Mouse (Mus musculus): ENCODE results near the gene B3glct. TPM values are rescaled to one million over a fixed set of nuclear protein-coding genes. Genes with fewer than 3 reads are reported as not detected.

The B3glct gene
- polyA plus RNA-seq, 1 experiment, result 4.8 TPM

DNA sequence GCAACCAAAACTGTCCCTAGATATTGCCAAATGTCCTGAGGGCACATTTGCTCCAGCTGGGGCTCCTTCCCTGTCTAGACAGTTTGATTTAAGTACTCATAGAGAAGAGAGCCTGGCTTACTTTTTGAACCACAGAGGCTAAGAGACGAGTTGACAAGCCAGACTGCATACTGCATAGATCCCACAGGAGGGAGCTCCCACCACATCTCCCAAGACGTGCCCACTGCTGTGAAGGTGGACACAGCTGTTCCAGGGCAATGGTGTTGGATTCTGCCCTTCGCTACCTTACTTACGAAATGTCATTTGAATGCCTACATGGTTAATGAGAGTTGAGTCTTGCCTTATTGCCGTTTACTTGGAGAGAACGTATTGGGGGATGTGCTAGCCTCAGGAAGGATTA lies 35.7 kb upstream of the B3glct start:
- 21% methylated on average over 6 of the region's 6 CpGs for WGBS
- no peak overlapping the region for H3K4me3 ChIP-seq (ENCODE audit: low read depth, low read length)
- no peaks in the 10 kb centered on the region; the same call in 1 of the 2 replicates for H3K4me1 ChIP-seq (ENCODE audit: control insufficient read depth, insufficient read depth, insufficient read length, low read length)
- TF ChIP-seq CTCF (IDR thresholded peaks at IDR 0.05; ENCODE audit: extremely low read depth, insufficient read length, insufficient replicate concordance, low read depth, low read length) (peak; percentile 51; the same call in 1 of the 2 replicates), POLR2A (IDR thresholded peaks at IDR 0.05; ENCODE audit: low read depth, low read length) (no peak)
- peak overlapping the region; percentile 39; the same call in 1 of the 2 replicates for H3K27ac ChIP-seq (ENCODE audit: insufficient read depth, low read depth, low read length)
- H3K36me3 ChIP-seq (ENCODE audit: control insufficient read depth, insufficient read depth, low read length), result no peaks in the 10 kb centered on the region
- H3K27me3 ChIP-seq (ENCODE audit: control insufficient read depth, insufficient read depth, low read length), result no peaks in the 10 kb centered on the region

DNA sequence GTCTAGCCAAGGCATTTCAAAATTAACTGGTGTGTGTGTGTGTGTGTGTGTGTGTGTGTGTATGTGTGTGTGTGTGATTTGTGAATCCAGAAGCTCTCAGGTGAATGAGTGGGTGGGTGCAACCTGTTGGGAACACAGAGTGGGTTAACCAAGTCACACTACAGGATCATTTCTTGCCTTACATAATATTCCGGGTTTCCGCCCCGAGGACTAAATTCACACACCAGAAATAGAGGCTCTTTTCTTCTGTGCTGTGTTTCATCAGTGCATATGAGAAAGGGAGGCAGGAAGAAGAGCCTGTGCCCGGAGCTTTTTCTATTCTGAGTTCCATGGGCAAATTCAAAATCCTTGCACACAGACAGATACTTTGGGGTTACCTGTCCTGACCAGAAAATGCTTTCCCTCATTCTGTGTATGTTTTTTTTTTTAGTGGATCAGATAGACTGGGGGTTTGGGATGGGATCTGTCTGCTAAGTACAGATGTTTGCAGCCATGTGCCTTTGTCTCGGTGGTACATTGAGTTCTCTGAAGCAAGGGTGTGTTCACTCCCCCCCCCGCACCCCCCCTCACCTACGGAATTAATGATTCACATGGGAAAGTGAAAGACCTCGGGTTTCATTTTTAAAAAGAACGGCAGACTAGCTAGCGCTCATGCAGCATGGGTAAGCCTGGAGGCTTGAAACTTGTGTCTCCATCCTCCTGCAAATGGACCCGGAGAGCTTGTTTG lies 35.1 kb upstream of the B3glct start:
- Histone ChIP-seq H3K4me3 (ENCODE audit: low read depth, low read length) (peak overlapping the region; percentile 47), H3K4me1 (ENCODE audit: control insufficient read depth, insufficient read depth, insufficient read length, low read length) (peaks cover 1% of the 10 kb centered on the region; the same call in 1 of the 2 replicates), H3K36me3 (ENCODE audit: control insufficient read depth, insufficient read depth, low read length) (no peaks in the 10 kb centered on the region), H3K27me3 (ENCODE audit: control insufficient read depth, insufficient read depth, low read length) (no peaks in the 10 kb centered on the region), H3K27ac (ENCODE audit: insufficient read depth, low read depth, low read length) (peak overlapping the region; percentile 39; the same call in 1 of the 2 replicates)
- WGBS, result 30% methylated on average over 11 of the region's 11 CpGs
- TF ChIP-seq POLR2A (IDR thresholded peaks at IDR 0.05; ENCODE audit: low read depth, low read length) (no peak), CTCF (IDR thresholded peaks at IDR 0.05; ENCODE audit: extremely low read depth, insufficient read length, insufficient replicate concordance, low read depth, low read length) (no peak)

DNA sequence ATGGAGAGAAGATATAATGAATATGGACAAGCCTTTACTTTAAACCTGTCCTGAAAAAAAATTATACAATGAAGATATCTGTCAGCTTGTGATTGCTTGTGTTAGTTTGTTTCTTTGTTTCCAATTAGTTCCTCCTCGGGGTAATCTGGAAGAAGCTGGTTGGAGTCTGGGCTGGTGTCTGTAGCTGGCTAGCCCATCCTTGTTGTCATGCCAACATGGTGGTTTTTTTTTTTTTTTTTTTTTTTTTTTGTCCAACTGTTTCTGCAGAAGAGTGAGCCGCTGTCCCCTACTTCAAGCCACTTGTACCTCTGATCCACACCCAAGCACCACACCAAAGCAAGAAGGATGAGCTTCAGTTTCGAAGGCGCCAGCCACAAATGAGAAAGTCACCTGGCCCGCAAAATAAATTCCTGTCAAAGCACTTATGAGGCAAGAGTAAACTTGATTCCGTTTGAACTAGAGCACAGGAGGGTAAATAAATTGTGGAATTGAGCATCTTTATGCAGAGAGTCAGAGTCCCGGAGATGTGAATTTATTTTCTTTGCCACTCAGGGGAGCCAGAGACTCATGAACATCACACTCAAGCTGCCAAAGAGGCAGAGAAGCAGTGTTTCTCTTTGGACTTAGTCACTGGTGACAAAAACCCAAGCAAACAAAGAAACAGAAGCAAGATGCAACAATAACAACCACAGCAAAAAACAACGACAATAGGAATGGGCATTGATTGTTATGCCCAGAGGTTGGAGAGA lies 30.5 kb upstream of the B3glct start:
- Histone ChIP-seq H3K27ac (ENCODE audit: insufficient read depth, low read depth, low read length) (peak overlapping the region; percentile 99), H3K4me3 (ENCODE audit: low read depth, low read length) (no peak overlapping the region), H3K27me3 (ENCODE audit: control insufficient read depth, insufficient read depth, low read length) (no peaks in the 10 kb centered on the region), H3K4me1 (ENCODE audit: control insufficient read depth, insufficient read depth, insufficient read length, low read length) (peaks cover 21% of the 10 kb centered on the region; the same call in 1 of the 2 replicates), H3K36me3 (ENCODE audit: control insufficient read depth, insufficient read depth, low read length) (no peaks in the 10 kb centered on the region)
- TF ChIP-seq POLR2A (IDR thresholded peaks at IDR 0.05; ENCODE audit: low read depth, low read length), result no peak
- no peak for TF ChIP-seq CTCF (IDR thresholded peaks at IDR 0.05; ENCODE audit: extremely low read depth, insufficient read length, insufficient replicate concordance, low read depth, low read length)
- WGBS, result 34% methylated on average over 8 of the region's 8 CpGs

DNA sequence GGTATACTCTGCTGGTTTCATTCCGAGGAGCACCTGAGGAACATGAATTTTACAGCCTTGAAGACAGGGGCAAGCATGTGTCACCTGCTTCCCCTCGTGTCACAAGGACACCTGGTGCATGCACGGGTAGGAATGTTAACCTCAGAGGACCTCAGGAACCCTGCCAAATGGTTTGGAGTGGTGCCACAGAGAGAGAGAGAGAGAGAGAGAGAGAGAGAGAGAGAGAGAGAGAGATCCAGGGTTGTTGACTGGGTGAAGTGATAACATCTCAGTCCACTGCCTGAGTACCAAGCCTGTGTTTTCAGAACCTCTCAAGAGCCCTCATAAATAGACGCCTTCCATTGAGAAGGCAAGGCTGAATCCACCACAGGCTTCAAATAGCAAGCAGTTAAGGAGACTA lies 29.8 kb upstream of the B3glct start:
- Histone ChIP-seq H3K4me3 (ENCODE audit: low read depth, low read length) (no peak overlapping the region), H3K27me3 (ENCODE audit: control insufficient read depth, insufficient read depth, low read length) (no peaks in the 10 kb centered on the region), H3K36me3 (ENCODE audit: control insufficient read depth, insufficient read depth, low read length) (no peaks in the 10 kb centered on the region), H3K4me1 (ENCODE audit: control insufficient read depth, insufficient read depth, insufficient read length, low read length) (peaks cover 21% of the 10 kb centered on the region; the same call in 1 of the 2 replicates), H3K27ac (ENCODE audit: insufficient read depth, low read depth, low read length) (peak overlapping the region; percentile 99)
- 16% methylated on average over 4 of the region's 4 CpGs for WGBS
- TF ChIP-seq POLR2A (IDR thresholded peaks at IDR 0.05; ENCODE audit: low read depth, low read length) (no peak), CTCF (IDR thresholded peaks at IDR 0.05; ENCODE audit: extremely low read depth, insufficient read length, insufficient replicate concordance, low read depth, low read length) (no peak)

DNA sequence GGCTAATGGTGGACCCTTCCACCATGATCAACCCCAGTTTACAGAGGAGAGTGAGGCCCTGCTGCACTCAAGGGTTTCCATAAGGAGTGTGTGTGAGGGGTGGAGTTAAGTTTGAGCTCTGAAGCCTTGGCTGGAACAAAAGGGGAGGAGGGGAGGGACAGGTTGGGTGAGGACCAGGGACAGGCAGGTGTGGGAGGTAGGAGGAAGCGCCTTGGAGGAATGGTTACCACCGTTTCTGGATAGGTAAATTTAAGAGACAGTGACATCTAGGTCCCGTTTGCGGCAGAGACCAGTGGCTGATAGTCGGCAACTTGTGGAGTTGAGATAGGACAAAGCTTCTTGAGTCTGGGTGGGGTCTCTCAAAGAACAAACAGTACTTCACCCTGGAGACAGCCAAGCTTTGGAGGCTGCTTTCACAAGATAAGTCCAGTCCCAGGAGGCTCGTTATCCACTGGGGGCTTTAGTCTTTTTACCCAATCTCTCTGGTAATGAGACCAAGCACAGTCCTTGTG lies 29.1 kb upstream of the B3glct start:
- 20% methylated on average over 6 of the region's 6 CpGs for WGBS
- H3K36me3 ChIP-seq (ENCODE audit: control insufficient read depth, insufficient read depth, low read length), result no peaks in the 10 kb centered on the region
- H3K4me1 ChIP-seq (ENCODE audit: control insufficient read depth, insufficient read depth, insufficient read length, low read length), result peaks cover 23% of the 10 kb centered on the region; the same call in 1 of the 2 replicates
- peak overlapping the region; percentile 99 for H3K27ac ChIP-seq (ENCODE audit: insufficient read depth, low read depth, low read length)
- H3K4me3 ChIP-seq (ENCODE audit: low read depth, low read length), result no peak overlapping the region
- H3K27me3 ChIP-seq (ENCODE audit: control insufficient read depth, insufficient read depth, low read length), result no peaks in the 10 kb centered on the region
- TF ChIP-seq POLR2A (IDR thresholded peaks at IDR 0.05; ENCODE audit: low read depth, low read length), result no peak
- TF ChIP-seq CTCF (IDR thresholded peaks at IDR 0.05; ENCODE audit: extremely low read depth, insufficient read length, insufficient replicate concordance, low read depth, low read length), result no peak

DNA sequence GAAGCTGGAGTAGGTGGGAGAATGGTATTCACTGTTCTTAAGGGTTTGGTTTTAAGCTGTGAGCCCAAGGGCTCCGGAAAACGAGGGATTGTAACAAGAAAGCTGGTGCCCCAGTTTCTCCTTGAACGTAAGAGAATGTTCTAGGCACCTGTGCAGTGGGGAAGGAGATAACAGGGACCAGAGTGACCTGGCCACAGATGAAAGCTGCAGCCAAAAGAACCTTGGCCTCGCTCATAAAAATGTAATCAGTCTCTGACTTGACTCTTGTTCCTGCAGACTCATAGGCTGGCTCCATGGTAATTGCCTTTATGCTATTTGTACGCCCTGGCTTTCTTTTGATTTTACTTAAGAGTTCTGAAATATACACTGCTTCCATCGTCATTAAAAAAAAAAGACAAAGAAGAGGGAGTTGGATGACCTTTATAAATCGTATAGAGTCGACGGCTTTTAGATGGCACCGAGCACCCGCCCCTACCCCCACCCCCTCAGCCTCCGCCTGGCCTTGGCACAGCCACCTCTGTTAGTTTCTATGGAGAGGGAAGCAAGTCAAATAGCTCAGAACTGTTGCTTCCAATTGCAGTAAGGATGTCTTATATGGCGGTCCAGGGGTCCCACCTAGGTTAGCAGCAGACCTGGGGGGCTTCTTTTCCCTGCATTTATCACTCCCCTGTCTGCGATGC lies 28.4 kb upstream of the B3glct start:
- Histone ChIP-seq H3K27ac (ENCODE audit: insufficient read depth, low read depth, low read length) (peak overlapping the region; percentile 99), H3K4me1 (ENCODE audit: control insufficient read depth, insufficient read depth, insufficient read length, low read length) (peaks cover 28% of the 10 kb centered on the region; the same call in 1 of the 2 replicates), H3K36me3 (ENCODE audit: control insufficient read depth, insufficient read depth, low read length) (no peaks in the 10 kb centered on the region), H3K27me3 (ENCODE audit: control insufficient read depth, insufficient read depth, low read length) (no peaks in the 10 kb centered on the region), H3K4me3 (ENCODE audit: low read depth, low read length) (peak overlapping the region; percentile 35)
- TF ChIP-seq CTCF (IDR thresholded peaks at IDR 0.05; ENCODE audit: extremely low read depth, insufficient read length, insufficient replicate concordance, low read depth, low read length) (no peak), POLR2A (IDR thresholded peaks at IDR 0.05; ENCODE audit: low read depth, low read length) (0 out of 2 replicates have a peak, but pooled peaks have one; percentile 9)
- WGBS, result 27% methylated on average over 14 of the region's 14 CpGs

Measured in small intestine, adult 2 months (tissue).